Mouse (Mus musculus) megakaryocyte, embryonic 14.5 days (primary cell): ENCODE measurements around the gene Tex29.

Experiments used
- FLI1 ChIP-seq: IDR thresholded peaks from 2 replicates; pipeline ENCODE4 v1.6.1; 2012; ENCODE audit warnings: low read length, inconsistent platforms, mixed read lengths
- GATA1 ChIP-seq: IDR thresholded peaks from 3 replicates; pipeline ENCODE4 v1.6.1; 2012; ENCODE audit warnings: mixed read lengths, low read length, inconsistent platforms, borderline replicate concordance

GRCm38 (mm10) chr8:11896022-11896662 is 55.9 kb downstream of the Tex29 start:
- TF ChIP-seq GATA1 (no peak), FLI1 (no peak)
